Mouse (Mus musculus) gastrocnemius, adult 18-20 months (tissue): ENCODE results near the gene Gm17555. TPM values are rescaled to one million over a fixed set of nuclear protein-coding genes. Genes with fewer than 3 reads are reported as not detected.
"Not testable (repeated sequence)": the region's sequence is repeated elsewhere in the genome, so short reads cannot be mapped to it uniquely, and the experiment has no call there.

ENCODE experiments used
- DNase-seq: peaks from one replicate; pipeline ENCODE4 v3.0.0; 2021; ENCODE audit warnings: low spot score
- long read RNA-seq, 2 experiments: library from polyadenylated mRNA; stranded (forward); transcript quantifications; one replicate each; pipeline ENCODE4 v2.0.0; 2021
- total RNA-seq, 2 experiments: library from RNA; stranded (reverse); gene quantifications; 2 replicates each; pipeline ENCODE4 v1.2.3; 2021

The Gm17555 gene
- total RNA-seq, result not detected
- long read RNA-seq, experiment 1, result 0 reads
- long read RNA-seq, experiment 2, result 0 reads

DNA sequence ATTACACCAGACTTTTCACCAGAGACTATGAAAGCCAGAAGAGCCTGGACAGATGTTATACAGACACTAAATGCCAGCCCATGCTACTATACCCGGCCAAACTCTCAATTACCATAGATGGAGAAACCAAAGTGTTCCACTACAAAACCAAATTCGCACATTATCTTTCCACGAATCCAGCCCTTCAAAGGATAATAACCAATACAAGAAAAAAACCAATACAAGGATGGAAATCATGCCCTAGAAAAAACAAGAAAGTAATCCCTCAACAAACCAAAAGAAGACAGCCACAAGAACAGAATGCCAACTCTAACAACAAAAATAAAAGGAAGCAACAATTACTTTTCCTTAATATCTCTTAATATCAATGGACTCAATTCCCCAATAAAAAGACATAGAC lies at the start of gene Gm17555:
Gene Gm17555, plus strand, starts transcription at position 301 of the 400 bp plus-strand sequence.
- not testable (repeated sequence) for DNase-seq

- DNase-seq, result no peak
Observed at GRCm38 (mm10) chr2:126165277-126166018, 49.5 kb upstream of the Gm17555 start.

- no peak for DNase-seq
Observed at GRCm38 (mm10) chr2:126166335-126166734, 48.6 kb upstream of the Gm17555 start.

GRCm38 (mm10) chr2:126166848-126167617 lies 47.9 kb upstream of the Gm17555 start:
- no peak for DNase-seq

GRCm38 (mm10) chr2:126171427-126171826 lies 43.5 kb upstream of the Gm17555 start:
- no peak for DNase-seq

GRCm38 (mm10) chr2:126191306-126191705 lies 23.6 kb upstream of the Gm17555 start:
- DNase-seq, result no peak

DNA sequence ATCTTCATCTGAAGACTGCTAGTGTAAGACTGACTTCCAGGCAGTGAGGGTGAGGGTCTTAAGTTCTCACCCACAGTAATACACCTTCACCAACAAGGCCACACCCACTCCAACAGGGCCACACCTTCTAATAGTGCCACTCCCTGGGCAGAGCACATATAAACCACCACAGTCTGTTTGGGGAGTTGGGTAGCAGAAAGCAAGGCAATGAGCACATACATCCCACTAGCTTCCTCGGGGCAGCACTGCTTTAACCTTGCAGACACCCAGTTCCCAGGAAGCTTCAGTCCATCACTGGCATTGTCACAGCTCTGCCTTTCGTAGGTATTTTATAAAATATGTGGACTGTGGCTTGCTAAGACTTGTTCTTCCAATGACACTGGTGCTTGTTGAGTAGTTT lies 22.8 kb upstream of the Gm17555 start:
- DNase-seq, result no peak

DNA sequence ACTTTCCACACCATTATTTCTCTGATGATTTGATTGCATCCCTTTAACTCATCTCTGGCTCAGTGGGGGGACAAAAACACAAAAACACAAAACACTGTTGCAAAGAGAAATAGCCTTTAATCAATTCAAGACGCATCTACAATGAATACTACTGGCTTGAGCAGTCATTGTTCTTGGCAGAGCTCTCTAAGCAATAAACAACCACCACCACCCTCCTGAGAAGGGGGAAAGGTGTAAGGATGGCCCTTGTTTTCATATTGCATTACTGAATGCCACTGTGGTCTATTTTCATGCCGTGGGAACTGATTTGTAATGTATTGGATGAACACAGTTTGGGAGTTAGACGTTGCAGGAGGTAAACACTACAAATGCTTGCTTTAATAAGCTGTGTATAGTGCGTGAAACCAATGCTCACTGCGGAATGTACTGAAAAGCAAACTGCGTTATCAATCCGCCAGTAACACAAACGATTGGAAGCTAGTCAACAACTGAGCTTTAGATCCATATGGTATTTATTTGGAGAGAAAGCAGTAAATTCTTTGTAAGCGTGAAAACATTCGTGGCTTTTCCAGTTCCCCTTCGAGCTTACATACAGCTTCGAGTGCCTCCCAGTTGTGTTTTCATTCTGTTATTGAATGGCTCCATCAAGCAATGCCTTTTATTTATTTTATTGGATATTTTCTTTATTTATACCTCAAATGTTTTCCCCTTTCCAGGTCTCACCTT lies 19.1 kb upstream of the Gm17555 start:
- DNase-seq, result no peak

- DNase-seq, result no peak
Observed at GRCm38 (mm10) chr2:126198971-126199370, 15.9 kb upstream of the Gm17555 start.

GRCm38 (mm10) chr2:126211011-126211680 lies 3.8 kb upstream of the Gm17555 start:
- DNase-seq, result peak; percentile 20

- DNase-seq, result no peak
Observed at GRCm38 (mm10) chr2:126227581-126227980, 12.7 kb downstream of the Gm17555 start.

DNA sequence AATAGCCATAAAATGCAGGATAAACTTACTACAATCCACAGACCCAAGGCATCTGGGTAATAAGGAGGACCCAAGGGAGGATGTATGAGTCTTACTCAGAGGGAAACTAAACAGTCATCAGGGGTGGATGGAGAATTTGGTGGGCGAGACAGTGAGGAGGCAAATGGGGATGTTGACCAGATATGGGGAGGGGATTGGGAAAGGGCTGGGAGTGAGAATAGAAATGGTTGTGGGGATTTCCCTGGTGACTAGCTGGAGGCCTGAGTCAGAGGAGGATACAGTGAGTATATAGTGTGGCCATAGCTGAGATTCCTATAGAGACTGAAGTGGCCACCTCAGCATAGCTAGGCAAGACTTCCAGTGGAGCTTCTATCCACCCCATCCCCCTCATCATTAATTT lies 16.8 kb downstream of the Gm17555 start:
- no peak for DNase-seq

GRCm38 (mm10) chr2:126236905-126237304 lies 22.0 kb downstream of the Gm17555 start:
- DNase-seq, result peak; percentile 81

DNA sequence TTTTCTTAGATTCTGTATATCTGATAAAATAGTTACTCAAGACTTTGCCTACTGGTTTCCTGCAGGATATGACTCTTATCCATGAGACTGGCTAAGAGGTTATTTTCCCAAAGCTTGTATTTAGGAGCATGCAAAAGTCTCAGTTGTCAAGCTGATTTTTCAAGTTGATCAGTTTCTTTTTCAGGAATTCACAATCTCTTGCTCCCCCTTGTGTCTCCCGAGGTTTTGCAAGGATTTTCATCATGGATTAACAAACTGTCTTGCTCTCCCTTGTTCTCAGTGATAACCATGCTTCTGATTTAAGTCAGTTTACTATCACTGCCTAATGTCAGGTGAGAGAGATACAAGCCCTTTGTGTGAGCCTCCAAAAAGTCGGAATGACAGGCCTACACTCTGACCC lies 30.5 kb downstream of the Gm17555 start:
- peak; percentile 58 for DNase-seq

GRCm38 (mm10) chr2:126248536-126248935 lies 33.6 kb downstream of the Gm17555 start:
- DNase-seq, result no peak

- no peak for DNase-seq
Observed at GRCm38 (mm10) chr2:126252211-126252610, 37.3 kb downstream of the Gm17555 start.

Other genes starting within 250 kb of the Gm17555 start
- 1 to 10 TPM; 2.0 to 5.3 TPM for gene Fgf7, start 180.4 kb upstream of the Gm17555 start, total RNA-seq
- under 1 TPM in 1 of 2 experiments, not detected in 1; 0.19 TPM for gene Fam227b, start 63.1 kb upstream of the Gm17555 start, total RNA-seq
- gene Dtwd1, start 63.0 kb upstream of the Gm17555 start, total RNA-seq, result 1 to 10 TPM; 4.0 to 4.1 TPM